Mouse (Mus musculus) ZHBTc4 (cell line): ENCODE measurements around the gene Gm17631.
"Not testable (repeated sequence)": the region's sequence is repeated elsewhere in the genome, so short reads cannot be mapped to it uniquely, and the experiment has no call there.

Source experiments
- DNase-seq: peaks from one replicate; pipeline ENCODE4 v3.0.0-alpha.2; 2011; ENCODE audit warnings: low read depth, low spot score

Gene Gm17631

GRCm38 (mm10) chr6:129862349-129862748 is at the start of gene Gm17631:
Gene Gm17631, plus strand, starts transcription at chr6:129862649.
- not testable (repeated sequence) for DNase-seq

- DNase-seq = no peak
These were observed 44.7 kb upstream of the Gm17631 start for GRCm38 (mm10) chr6:129817731-129818130.

- DNase-seq = no peak
These were observed 38.4 kb upstream of the Gm17631 start for GRCm38 (mm10) chr6:129824004-129824403.

GRCm38 (mm10) chr6:129825559-129825958 is 36.9 kb upstream of the Gm17631 start:
- no peak for DNase-seq

GRCm38 (mm10) chr6:129876549-129876948 is 14.1 kb downstream of the Gm17631 start, which contains the start of gene Klra17:
Gene Klra17, minus strand, starts transcription at chr6:129876672.
- no peak for DNase-seq

GRCm38 (mm10) chr6:129882525-129882924 is 20.1 kb downstream of the Gm17631 start:
- no peak for DNase-seq
